Mouse (Mus musculus) megakaryocyte, embryonic 14.5 days (primary cell): ENCODE measurements around the gene Rnaset2b.
"Not testable (repeated sequence)": the region's sequence is repeated elsewhere in the genome, so short reads cannot be mapped to it uniquely, and the experiment has no call there.

Source experiments
- FLI1 ChIP-seq: IDR thresholded peaks from 2 replicates; pipeline ENCODE4 v1.6.1; 2012; ENCODE audit warnings: low read length, inconsistent platforms, mixed read lengths
- GATA1 ChIP-seq: IDR thresholded peaks from 3 replicates; pipeline ENCODE4 v1.6.1; 2012; ENCODE audit warnings: mixed read lengths, low read length, inconsistent platforms, borderline replicate concordance

DNA sequence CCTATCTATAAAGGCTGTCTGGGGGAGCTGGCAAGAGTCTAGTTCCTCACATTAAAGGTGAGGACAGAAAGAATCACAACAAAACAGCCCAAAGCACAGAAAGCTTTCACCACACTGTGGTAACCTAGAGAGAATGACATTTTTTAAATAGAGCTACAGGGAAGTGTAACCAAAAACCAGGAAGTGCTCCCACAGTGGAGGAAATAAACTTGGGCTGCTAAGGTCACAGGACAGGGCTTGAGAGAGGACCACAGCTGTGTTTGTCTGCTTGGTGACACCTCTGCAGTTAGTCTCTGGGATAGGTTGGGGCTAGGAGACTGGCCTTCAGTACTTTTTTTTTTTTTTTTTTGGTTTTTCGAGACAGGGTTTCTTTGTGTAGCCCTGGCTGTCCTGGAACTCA is 2.8 kb upstream of the Rnaset2b start:
- not testable (repeated sequence) for TF ChIP-seq GATA1, FLI1
